Mouse (Mus musculus) limb, embryonic 14.5 days (tissue): ENCODE data around the gene 1700029I15Rik. TPM values are rescaled to one million over a fixed set of nuclear protein-coding genes. Genes with fewer than 3 reads are reported as not detected.

Experiments used
- ATAC-seq: fragments of 200-750 bp; cut with Nextera tagmentation; 2 replicates; pipeline ENCODE4 v1.8.0; 2017; ENCODE audit warnings: low read depth, moderate number of reproducible peaks, moderate TSS enrichment; ENCODE audit not compliant: low FRiP score
- DNase-seq: peaks from one replicate; pipeline ENCODE4 v3.0.0-alpha.2; 2015; ENCODE audit warnings: low spot score
- H3K27ac ChIP-seq: fragments of 300-500 bp; sonication (generic); replicated peaks from 2 replicates; pipeline ENCODE4 v1.5.1; 2014; ENCODE audit warnings: low read depth, mild to moderate bottlenecking, low read length, moderate library complexity, mixed read lengths
- H3K27me3 ChIP-seq: fragments of 300-500 bp; sonication (generic); 2 replicates; pipeline ENCODE4 v1.6.1; 2014; ENCODE audit warnings: low read length, mixed read lengths; ENCODE audit not compliant: control insufficient read depth, insufficient read depth
- H3K36me3 ChIP-seq: fragments of 300-500 bp; sonication (generic); 2 replicates; pipeline ENCODE4 v1.6.1; 2014; ENCODE audit warnings: mild to moderate bottlenecking, low read length, moderate library complexity, mixed read lengths; ENCODE audit not compliant: control insufficient read depth, insufficient read depth
- H3K4me1 ChIP-seq: fragments of 300-500 bp; sonication (generic); 2 replicates; pipeline ENCODE4 v1.6.1; 2014; ENCODE audit warnings: antibody characterized with exemption, low read length, mixed read lengths; ENCODE audit not compliant: control insufficient read depth, insufficient read depth
- H3K4me2 ChIP-seq: fragments of 300-500 bp; sonication (generic); replicated peaks from 2 replicates; pipeline ENCODE4 v1.6.1; 2014; ENCODE audit warnings: low read depth, mild to moderate bottlenecking, low read length, moderate library complexity; ENCODE audit not compliant: severe bottlenecking
- H3K4me3 ChIP-seq: fragments of 300-500 bp; sonication (generic); replicated peaks from 2 replicates; pipeline ENCODE4 v1.5.1; 2014; ENCODE audit warnings: low read length
- H3K9ac ChIP-seq: fragments of 300-500 bp; sonication (generic); 2 replicates; pipeline ENCODE4 v1.6.1; 2014; ENCODE audit warnings: mild to moderate bottlenecking, low read depth, low read length, moderate library complexity; ENCODE audit not compliant: severe bottlenecking
- H3K9me3 ChIP-seq: fragments of 300-500 bp; sonication (generic); 2 replicates; pipeline ENCODE4 v1.6.1; 2016; ENCODE audit warnings: low read length; ENCODE audit not compliant: control insufficient read depth
- POLR2A ChIP-seq: fragments of 200-500 bp; IDR thresholded peaks from 2 replicates; pipeline ENCODE4 v1.8.0; 2012; ENCODE audit warnings: inconsistent platforms, mild to moderate bottlenecking, moderate library complexity, borderline replicate concordance; ENCODE audit not compliant: insufficient read depth, insufficient read length; ENCODE audit errors: extremely low read depth
- WGBS: fragments of 180-500 bp; shearing (Covaris S2); extraction: QIAGEN DNeasy Blood & Tissue Kit; methylation state at CpG from one replicate; pipeline ENCODE4 v1.1.7; 2014; 5-methylcytosine and 5-hydroxymethylcytosine counted together
- polyA plus RNA-seq, 2 experiments: library from polyadenylated mRNA; depleted of rRNA in 1 of 2; stranded (reverse) in 1 of 2; unstranded in 1 of 2; fragments of >200 nt; fragmentation: Nextera tagmentation in 1 of 2; extraction: Ambion mirVana in 1 of 2; gene quantifications; 2 replicates each; pipeline versions ENCODE4 v1.2.1 to v1.2.3; 2012 to 2014

The 1700029I15Rik gene
- polyA plus RNA-seq, 2 experiments = 1.7 to 3.1 TPM

GRCm38 (mm10) chr2:92401091-92401561 lies 18.8 kb downstream of the 1700029I15Rik start, which contains the start of gene Mapk8ip1:
Gene Mapk8ip1, minus strand, starts transcription at chr2:92401263.
- peak within 1 kb of the TSS; percentile 92 for H3K4me2 ChIP-seq
- no peaks in the 10 kb centered on the region for H3K9me3 ChIP-seq
- WGBS = 4% methylated on average over 23 of the region's 59 CpGs
- peak within 1 kb of the TSS; percentile 55 for H3K4me3 ChIP-seq
- peaks cover 7% of the 10 kb centered on the region for H3K27me3 ChIP-seq
- peaks cover 22% of the 10 kb centered on the region for H3K36me3 ChIP-seq
- H3K27ac ChIP-seq = no peak within 1 kb of the TSS
- H3K9ac ChIP-seq = peak within 1 kb of the TSS; percentile 68
- ATAC-seq = peak; percentile 78
- no peak for TF ChIP-seq POLR2A
- peaks cover 4% of the 10 kb centered on the region; the same call in 1 of the 2 replicates for H3K4me1 ChIP-seq
- DNase-seq = peak; percentile 13

GRCm38 (mm10) chr2:92402591-92403326 lies 20.4 kb downstream of the 1700029I15Rik start:
- no peak for DNase-seq
- WGBS = 75% methylated on average over 4 of the region's 4 CpGs
- Histone ChIP-seq H3K4me1 (peaks cover 4% of the 10 kb centered on the region; the same call in 1 of the 2 replicates), H3K4me2 (no peak overlapping the region), H3K9ac (no peak overlapping the region), H3K4me3 (no peak overlapping the region), H3K9me3 (no peaks in the 10 kb centered on the region), H3K27ac (no peak overlapping the region), H3K36me3 (peaks cover 36% of the 10 kb centered on the region), H3K27me3 (peaks cover 7% of the 10 kb centered on the region)
- TF ChIP-seq POLR2A = no peak
- no peak for ATAC-seq

GRCm38 (mm10) chr2:92403776-92404319 lies 21.5 kb downstream of the 1700029I15Rik start:
- WGBS = 95% methylated on average over 5 of the region's 5 CpGs
- Histone ChIP-seq H3K9me3 (no peaks in the 10 kb centered on the region), H3K4me2 (no peak overlapping the region), H3K4me3 (no peak overlapping the region), H3K9ac (no peak overlapping the region), H3K4me1 (peaks cover 4% of the 10 kb centered on the region; the same call in 1 of the 2 replicates), H3K36me3 (peaks cover 47% of the 10 kb centered on the region), H3K27ac (no peak overlapping the region), H3K27me3 (peaks cover 7% of the 10 kb centered on the region)
- no peak for TF ChIP-seq POLR2A
- DNase-seq (no peak), ATAC-seq (no peak)

GRCm38 (mm10) chr2:92404737-92405136 lies 22.4 kb downstream of the 1700029I15Rik start:
- H3K9ac ChIP-seq = no peak overlapping the region
- DNase-seq (no peak), ATAC-seq (no peak)
- H3K4me3 ChIP-seq = no peak overlapping the region
- no peak overlapping the region for H3K27ac ChIP-seq
- TF ChIP-seq POLR2A = no peak
- H3K27me3 ChIP-seq = peaks cover 7% of the 10 kb centered on the region
- peaks cover 56% of the 10 kb centered on the region for H3K36me3 ChIP-seq
- WGBS = 78% methylated on average over 6 of the region's 6 CpGs
- peaks cover 4% of the 10 kb centered on the region; the same call in 1 of the 2 replicates for H3K4me1 ChIP-seq
- no peak overlapping the region for H3K4me2 ChIP-seq
- no peaks in the 10 kb centered on the region for H3K9me3 ChIP-seq

- WGBS = 92% methylated on average over 7 of the region's 7 CpGs
- Histone ChIP-seq H3K4me1 (peaks cover 2% of the 10 kb centered on the region; the same call in 1 of the 2 replicates), H3K27ac (no peak overlapping the region), H3K9me3 (no peaks in the 10 kb centered on the region), H3K36me3 (peaks cover 65% of the 10 kb centered on the region), H3K4me3 (no peak overlapping the region), H3K4me2 (no peak overlapping the region), H3K27me3 (peaks cover 2% of the 10 kb centered on the region), H3K9ac (no peak overlapping the region)
- TF ChIP-seq POLR2A = no peak
- ATAC-seq = no peak
- no peak for DNase-seq
These were observed 23.3 kb downstream of the 1700029I15Rik start for GRCm38 (mm10) chr2:92405687-92406086.
